Mouse (Mus musculus): ENCODE data around the gene Sema3g. TPM values are rescaled to one million over a fixed set of nuclear protein-coding genes. Genes with fewer than 3 reads are reported as not detected.

Sema3g gene
- total and polyA plus RNA-seq, 3 experiments, result 0.11 TPM; not detected in 2

DNA sequence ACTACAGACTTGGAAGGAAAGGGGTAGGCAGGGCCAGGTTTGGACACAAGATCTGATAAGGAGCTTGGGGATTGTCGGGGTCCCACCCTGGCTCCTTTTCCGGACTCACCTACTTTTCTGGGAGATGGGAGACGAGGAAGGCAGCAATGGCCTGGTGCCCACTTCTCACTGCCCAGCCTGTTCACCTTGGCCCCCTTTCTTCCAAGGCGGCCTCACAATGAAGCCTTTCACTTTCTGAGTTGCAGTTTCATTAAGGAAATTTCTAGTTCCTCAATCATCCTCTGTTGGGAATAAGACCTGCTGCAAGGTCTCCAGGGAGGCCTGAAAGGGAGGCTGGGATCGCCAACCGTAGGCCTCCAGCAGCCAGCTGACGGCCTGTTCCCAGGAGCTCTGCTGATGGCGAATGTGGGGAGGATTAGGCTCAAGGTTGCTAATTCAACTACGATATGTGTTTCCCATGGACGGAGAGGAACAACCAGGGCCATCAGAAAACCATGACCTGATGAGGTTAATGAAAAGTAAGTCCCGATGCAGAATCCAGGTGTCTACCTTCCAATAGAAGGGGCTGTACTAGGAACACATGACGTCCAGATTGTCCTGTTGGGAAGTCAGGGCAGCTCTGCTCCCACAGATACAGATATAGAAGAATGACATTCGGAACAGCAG lies 14.9 kb downstream of the Sema3g start:
- Histone ChIP-seq H3K27me3 (ENCODE audit: insufficient read depth, low read length) (peaks cover 74% of the 10 kb centered on the region), H3K4me1 (ENCODE audit: insufficient read depth, low read depth, low read length) (peaks cover 11% of the 10 kb centered on the region), H3K9me3 (replicated peaks) (no peaks in the 10 kb centered on the region), H3K4me3 (ENCODE audit: low read depth, low read length) (no peak overlapping the region), H3K36me3 (replicated peaks) (no peaks in the 10 kb centered on the region)
- no peak for ATAC-seq (ENCODE audit: extremely low read depth, insufficient number of reproducible peaks, low FRiP score, poor library complexity, severe bottlenecking)
- TF ChIP-seq CTCF (IDR thresholded peaks at IDR 0.05; ENCODE audit: low read depth, low read length), result no peak
- TF ChIP-seq GATA1 (IDR thresholded peaks at IDR 0.05; ENCODE audit: borderline replicate concordance, low read length), result no peak
- TF ChIP-seq TAL1 (conservative IDR thresholded peaks at IDR 0.05; ENCODE audit: low read depth, low read length), result no peak
- no peak for DNase-seq (ENCODE audit: low spot score)

DNA sequence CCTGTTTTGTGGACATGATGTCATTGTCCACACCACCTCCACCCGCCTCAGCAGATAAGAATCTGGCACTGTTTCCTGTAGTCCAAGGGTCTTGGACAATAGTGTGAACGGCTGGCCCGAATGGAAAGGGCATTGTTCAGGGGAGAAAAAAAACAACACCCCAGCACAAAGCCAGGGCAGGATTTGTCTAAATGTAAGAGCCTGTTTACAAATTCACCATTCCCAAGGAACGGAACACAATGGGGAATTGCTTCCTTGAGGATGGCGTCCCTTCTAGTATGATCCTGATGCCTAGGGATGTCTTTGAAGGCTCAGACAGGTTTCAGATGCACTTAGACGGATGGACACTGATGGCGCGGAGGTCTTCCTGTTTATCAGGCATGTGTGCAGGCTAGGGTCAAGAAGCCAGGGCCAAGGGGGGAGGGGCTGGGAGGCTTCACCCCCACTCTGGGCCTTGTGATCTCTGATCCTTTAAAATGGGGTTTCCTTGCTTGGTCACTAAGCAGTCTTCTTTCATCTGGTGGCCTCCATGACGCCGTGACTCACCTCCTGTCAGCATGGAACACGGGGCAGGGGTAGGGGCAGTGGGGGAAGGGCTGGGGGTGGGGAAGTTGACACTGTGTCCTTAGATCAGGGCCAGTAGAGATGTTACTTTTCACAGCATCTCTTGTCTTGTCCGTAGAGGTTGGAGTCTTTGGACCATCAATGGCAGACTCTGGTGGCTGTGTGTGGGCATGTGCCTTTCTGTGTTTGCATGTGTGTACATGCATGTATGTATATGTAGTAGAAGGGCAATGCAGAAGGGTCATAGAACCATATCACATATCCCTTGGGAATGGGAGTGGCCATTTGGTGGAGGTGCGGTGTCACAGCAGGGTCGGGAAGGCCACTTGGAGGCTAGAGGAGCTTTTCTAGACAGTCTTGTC lies 15.7 kb downstream of the Sema3g start:
- ATAC-seq (ENCODE audit: extremely low read depth, insufficient number of reproducible peaks, low FRiP score, poor library complexity, severe bottlenecking) (no peak), DNase-seq (ENCODE audit: low spot score) (no peak)
- H3K9me3 ChIP-seq (replicated peaks), result no peaks in the 10 kb centered on the region
- H3K36me3 ChIP-seq (replicated peaks), result no peaks in the 10 kb centered on the region
- H3K4me3 ChIP-seq (ENCODE audit: low read depth, low read length), result no peak overlapping the region
- H3K27me3 ChIP-seq (ENCODE audit: insufficient read depth, low read length), result peaks cover 66% of the 10 kb centered on the region
- H3K4me1 ChIP-seq (ENCODE audit: insufficient read depth, low read depth, low read length), result peaks cover 11% of the 10 kb centered on the region
- TF ChIP-seq POLR2AphosphoS5 (IDR thresholded peaks at IDR 0.05; ENCODE audit: insufficient replicate concordance, low read depth, low read length) (no peak), TAL1 (conservative IDR thresholded peaks at IDR 0.05; ENCODE audit: low read depth, low read length) (no peak), GATA1 (IDR thresholded peaks at IDR 0.05; ENCODE audit: borderline replicate concordance, low read length) (no peak), GATA2 (IDR thresholded peaks at IDR 0.05; ENCODE audit: borderline replicate concordance, low read depth, low read length) (no peak), CTCF (IDR thresholded peaks at IDR 0.05; ENCODE audit: low read depth, low read length) (no peak)

DNA sequence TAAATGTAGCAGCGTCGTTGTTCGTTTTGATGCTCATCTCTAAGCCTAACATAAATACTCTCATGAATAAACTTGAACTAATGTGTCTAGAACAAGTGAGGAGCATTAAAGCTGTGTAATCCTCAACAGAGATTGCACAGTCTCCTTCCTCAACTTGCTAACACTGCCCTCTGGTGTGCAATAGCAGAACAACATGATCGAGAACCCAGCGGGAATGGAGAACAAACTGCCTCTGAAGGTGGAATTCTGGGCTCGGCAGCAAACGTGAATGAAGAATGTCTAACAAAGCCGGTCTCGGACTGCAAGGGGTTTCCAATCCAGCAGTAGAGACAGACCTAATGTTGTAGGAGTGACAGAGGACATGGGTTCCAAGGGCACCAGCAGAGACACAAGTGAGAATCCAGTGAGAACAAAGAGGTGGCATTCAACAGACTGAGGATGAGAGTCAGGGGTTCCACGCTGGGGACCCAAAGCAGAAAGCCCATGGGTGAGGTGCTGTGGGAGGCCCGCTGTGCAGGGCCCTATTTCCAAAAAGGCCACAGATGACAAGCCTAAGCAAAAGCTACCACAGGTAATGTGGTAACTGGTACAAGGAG lies 16.4 kb downstream of the Sema3g start:
- Histone ChIP-seq H3K4me3 (ENCODE audit: low read depth, low read length) (no peak overlapping the region), H3K9me3 (replicated peaks) (no peaks in the 10 kb centered on the region), H3K36me3 (replicated peaks) (peaks cover 3% of the 10 kb centered on the region), H3K27me3 (ENCODE audit: insufficient read depth, low read length) (peaks cover 58% of the 10 kb centered on the region), H3K4me1 (ENCODE audit: insufficient read depth, low read depth, low read length) (peaks cover 7% of the 10 kb centered on the region)
- TF ChIP-seq CTCF (IDR thresholded peaks at IDR 0.05; ENCODE audit: low read depth, low read length) (peak; percentile 76), POLR2AphosphoS5 (IDR thresholded peaks at IDR 0.05; ENCODE audit: insufficient replicate concordance, low read depth, low read length) (no peak), GATA1 (IDR thresholded peaks at IDR 0.05; ENCODE audit: borderline replicate concordance, low read length) (no peak), TAL1 (conservative IDR thresholded peaks at IDR 0.05; ENCODE audit: low read depth, low read length) (no peak)
- DNase-seq (ENCODE audit: low spot score), result peak; percentile 49
- peak; percentile 22 for ATAC-seq (ENCODE audit: extremely low read depth, insufficient number of reproducible peaks, low FRiP score, poor library complexity, severe bottlenecking)

DNA sequence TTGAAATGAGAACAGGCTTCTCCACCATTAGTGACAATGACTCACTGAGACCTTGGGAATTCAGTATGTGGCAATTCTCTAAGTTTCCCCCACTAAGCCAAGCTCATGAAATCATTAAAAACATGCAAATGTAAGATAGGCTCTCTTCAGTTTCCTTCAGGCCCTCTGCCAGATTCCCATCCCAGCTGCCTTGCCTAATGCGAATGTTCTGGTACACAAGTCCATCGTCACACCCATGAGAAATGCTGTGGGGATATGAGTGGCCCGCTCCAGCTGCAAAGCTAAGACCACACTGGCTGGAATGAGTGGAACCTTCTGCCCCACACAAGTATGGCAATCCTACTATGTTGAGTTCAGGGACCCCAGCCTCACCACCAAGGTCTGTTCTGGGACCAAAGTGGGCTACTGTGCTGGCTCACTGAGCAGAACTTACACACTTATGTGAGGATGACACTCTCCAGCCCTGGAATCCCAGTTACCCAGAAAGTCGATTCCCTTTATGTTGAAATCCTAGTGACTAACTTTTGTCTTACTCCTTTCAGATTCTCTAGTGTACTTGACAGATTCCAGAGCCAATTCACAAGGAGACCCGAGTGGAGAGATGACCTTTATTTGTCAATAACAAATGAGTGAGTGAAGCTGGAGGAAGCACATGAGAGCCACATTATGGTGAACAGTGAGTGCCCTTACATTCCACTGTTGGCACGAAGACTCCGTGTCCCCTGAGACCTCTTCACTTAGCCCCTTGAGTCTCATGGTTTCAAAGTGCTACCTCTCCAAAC lies 19.6 kb downstream of the Sema3g start:
- Histone ChIP-seq H3K27me3 (ENCODE audit: insufficient read depth, low read length) (peaks cover 29% of the 10 kb centered on the region), H3K36me3 (replicated peaks) (peaks cover 8% of the 10 kb centered on the region), H3K9me3 (replicated peaks) (no peaks in the 10 kb centered on the region), H3K4me1 (ENCODE audit: insufficient read depth, low read depth, low read length) (peaks cover 7% of the 10 kb centered on the region), H3K4me3 (ENCODE audit: low read depth, low read length) (no peak overlapping the region)
- no peak for ATAC-seq (ENCODE audit: extremely low read depth, insufficient number of reproducible peaks, low FRiP score, poor library complexity, severe bottlenecking)
- no peak for DNase-seq (ENCODE audit: low spot score)
- no peak for TF ChIP-seq GATA1 (IDR thresholded peaks at IDR 0.05; ENCODE audit: borderline replicate concordance, low read length)
- TF ChIP-seq POLR2AphosphoS5 (IDR thresholded peaks at IDR 0.05; ENCODE audit: insufficient replicate concordance, low read depth, low read length), result no peak
- TF ChIP-seq TAL1 (conservative IDR thresholded peaks at IDR 0.05; ENCODE audit: low read depth, low read length), result no peak
- no peak for TF ChIP-seq GATA2 (IDR thresholded peaks at IDR 0.05; ENCODE audit: borderline replicate concordance, low read depth, low read length)
- TF ChIP-seq CTCF (IDR thresholded peaks at IDR 0.05; ENCODE audit: low read depth, low read length), result no peak

DNA sequence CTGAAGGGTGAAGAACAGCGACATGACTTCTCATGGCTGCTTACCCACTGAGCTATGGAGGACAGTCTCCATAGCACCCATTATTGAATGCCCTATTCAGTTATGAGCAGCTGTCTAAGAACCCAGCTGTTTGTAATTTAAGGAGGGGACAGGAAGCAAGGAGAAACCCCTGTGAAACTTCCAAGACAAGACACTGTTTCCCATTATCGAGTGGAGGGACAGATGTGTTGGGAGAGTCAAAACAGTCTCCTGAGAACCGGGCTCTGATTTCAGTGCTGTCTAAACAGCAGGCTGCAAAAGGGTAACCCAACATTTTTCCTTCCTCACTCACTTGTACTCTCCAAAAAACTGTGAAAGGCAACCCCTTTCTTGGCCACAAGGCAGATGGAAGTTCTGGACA lies 22.9 kb downstream of the Sema3g start:
- Histone ChIP-seq H3K4me1 (ENCODE audit: insufficient read depth, low read depth, low read length) (no peaks in the 10 kb centered on the region), H3K27me3 (ENCODE audit: insufficient read depth, low read length) (peaks cover 8% of the 10 kb centered on the region; the same call in 1 of the 2 replicates), H3K36me3 (replicated peaks) (peaks cover 8% of the 10 kb centered on the region)

DNA sequence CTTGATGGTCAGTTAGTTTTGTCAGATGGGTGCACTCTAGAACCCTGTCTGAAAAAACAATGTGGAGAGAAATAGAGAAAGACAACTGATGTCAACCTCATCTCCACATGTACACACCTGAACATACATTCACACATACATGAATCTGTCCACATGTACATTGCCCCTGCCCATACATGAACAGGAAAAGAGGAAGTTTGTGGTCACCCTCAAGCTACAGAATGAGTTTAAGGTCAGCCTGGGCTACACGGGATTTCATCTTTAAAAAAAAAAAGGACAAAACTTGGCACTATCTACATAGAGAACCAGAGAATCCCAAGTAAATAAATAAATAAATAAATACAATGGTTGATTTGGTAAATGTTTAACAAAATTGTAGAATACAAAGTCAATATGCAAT lies 27.1 kb downstream of the Sema3g start:
- Histone ChIP-seq H3K27me3 (ENCODE audit: insufficient read depth, low read length) (peaks cover 3% of the 10 kb centered on the region; the same call in 1 of the 2 replicates), H3K4me3 (ENCODE audit: low read depth, low read length) (no peak overlapping the region), H3K36me3 (replicated peaks) (peaks cover 8% of the 10 kb centered on the region), H3K4me1 (ENCODE audit: insufficient read depth, low read depth, low read length) (peaks cover 7% of the 10 kb centered on the region), H3K9me3 (replicated peaks) (no peaks in the 10 kb centered on the region)
- no peak for DNase-seq (ENCODE audit: low spot score)
- ATAC-seq (ENCODE audit: extremely low read depth, insufficient number of reproducible peaks, low FRiP score, poor library complexity, severe bottlenecking), result no peak
- TF ChIP-seq CTCF (IDR thresholded peaks at IDR 0.05; ENCODE audit: low read depth, low read length) (no peak), POLR2AphosphoS5 (IDR thresholded peaks at IDR 0.05; ENCODE audit: insufficient replicate concordance, low read depth, low read length) (no peak), GATA1 (IDR thresholded peaks at IDR 0.05; ENCODE audit: borderline replicate concordance, low read length) (no peak), TAL1 (conservative IDR thresholded peaks at IDR 0.05; ENCODE audit: low read depth, low read length) (no peak), GATA2 (IDR thresholded peaks at IDR 0.05; ENCODE audit: borderline replicate concordance, low read depth, low read length) (no peak)

More for the DNA sequence above, 22.9 kb downstream of the Sema3g start:
- Histone ChIP-seq H3K9me3 (replicated peaks) (no peaks in the 10 kb centered on the region), H3K4me3 (ENCODE audit: low read depth, low read length) (no peak overlapping the region)
- no peak for TF ChIP-seq CTCF (IDR thresholded peaks at IDR 0.05; ENCODE audit: low read depth, low read length)
- ATAC-seq (ENCODE audit: extremely low read depth, insufficient number of reproducible peaks, low FRiP score, poor library complexity, severe bottlenecking) (no peak), DNase-seq (ENCODE audit: low spot score) (no peak)

All from G1E (cell line).